Mouse (Mus musculus): ENCODE results near the gene Gm7694.

DNA sequence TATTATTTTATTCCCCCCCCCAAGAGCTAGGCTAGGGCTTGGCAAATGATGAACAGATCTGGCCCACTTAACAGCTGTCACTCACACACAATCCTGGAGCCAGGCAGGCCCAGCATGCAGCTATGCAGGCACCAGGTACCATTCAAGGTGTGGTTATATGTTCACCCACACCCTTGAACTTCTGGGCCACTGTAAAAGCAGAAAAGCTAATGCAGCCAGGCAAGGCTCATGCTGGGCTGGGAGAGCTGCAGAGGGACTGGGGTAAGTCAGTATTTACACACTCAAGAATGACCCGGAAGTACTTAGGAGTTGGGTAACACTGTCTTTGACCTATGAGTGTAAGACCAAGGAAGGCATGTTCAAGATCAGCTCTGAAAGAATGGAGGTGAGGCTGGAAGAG lies 18.2 kb upstream of the Gm7694 start:
- TF ChIP-seq POLR2A (IDR thresholded peaks at IDR 0.05; ENCODE audit: extremely low read depth, insufficient read depth, low read length), result no peak
- no peak for TF ChIP-seq CTCF (IDR thresholded peaks at IDR 0.05; ENCODE audit: low read depth, low read length)

Data from liver, adult 2 months (tissue).